ENCODE assay signal across 8 mouse cellular contexts in genomic region chr8:119064523-119064922, GRCm38 (mm10).
DNase-seq lines count a peak whose midpoint lies in the region; ATAC-seq lines count a peak whose summit lies in the region.

No protein-coding gene starts in this region.

- ATAC-seq in neural tube, embryonic 15.5 days (ENCODE audit: low FRiP score) = no peak
- ATAC-seq in heart, embryonic 13.5 days (ENCODE audit: extremely low read depth, insufficient number of reproducible peaks, low FRiP score, low TSS enrichment) = no peak

- no peaks in the 10 kb centered on the region for H3K9me3 ChIP-seq in neural tube, embryonic 15.5 days (replicated peaks)
- H3K9me3 ChIP-seq in heart, embryonic 13.5 days = no peaks in the 10 kb centered on the region

- no peak overlapping the region for H3K4me2 ChIP-seq in neural tube, embryonic 15.5 days
- H3K4me2 ChIP-seq in heart, embryonic 13.5 days = peak overlapping the region; percentile 13; the same call in 1 of the 2 replicates

- H3K36me3 ChIP-seq in neural tube, embryonic 15.5 days = no peaks in the 10 kb centered on the region
- no peaks in the 10 kb centered on the region for H3K36me3 ChIP-seq in heart, embryonic 13.5 days

- no peaks in the 10 kb centered on the region for H3K27me3 ChIP-seq in neural tube, embryonic 15.5 days (replicated peaks)
- peaks cover 5% of the 10 kb centered on the region; the same call in 1 of the 2 replicates for H3K27me3 ChIP-seq in heart, embryonic 13.5 days (replicated peaks)

- 13% methylated on average over 11 of the region's 11 CpGs for WGBS in neural tube, embryonic 15.5 days
- WGBS in heart, embryonic 13.5 days = 12% methylated on average over 11 of the region's 11 CpGs

- H3K4me3 ChIP-seq in neural tube, embryonic 15.5 days (replicated peaks) = no peak overlapping the region
- no peak overlapping the region for H3K4me3 ChIP-seq in heart, embryonic 13.5 days

- peak; percentile 69 for DNase-seq in neural tube, embryonic 10.5 days (ENCODE audit: extremely low spot score, low spot score)
- peak; percentile 71 for DNase-seq in adipocyte (ENCODE audit: low spot score)
- peak; percentile 68 for DNase-seq in cerebellum, adult 8-10 months
- peak; percentile 61 to 66 for DNase-seq in left cerebral cortex, adult 18-20 months (ENCODE audit: low spot score in 2 of 2)
- peak; percentile 3 for DNase-seq in naive thymus-derived CD4-positive, alpha-beta T cell, adult 2 months (ENCODE audit: low read depth)
- no peak for DNase-seq in T-cell, adult 2 months (ENCODE audit: low spot score)

- peaks cover 12% of the 10 kb centered on the region for H3K4me1 ChIP-seq in neural tube, embryonic 15.5 days
- H3K4me1 ChIP-seq in heart, embryonic 13.5 days = peaks cover 5% of the 10 kb centered on the region; the same call in 1 of the 2 replicates

- H3K9ac ChIP-seq in neural tube, embryonic 15.5 days (replicated peaks) = no peak overlapping the region
- no peak overlapping the region for H3K9ac ChIP-seq in heart, embryonic 13.5 days

- no peak overlapping the region for H3K27ac ChIP-seq in neural tube, embryonic 15.5 days (replicated peaks)
- H3K27ac ChIP-seq in heart, embryonic 13.5 days (replicated peaks) = no peak overlapping the region
